Mouse (Mus musculus) frontal cortex, postnatal 14 days (tissue): ENCODE measurements around the gene Aspscr1.

ENCODE experiments used
- DNase-seq, 2 experiments: peaks; one replicate each; pipeline ENCODE4 v3.0.0; 2022; ENCODE audit warnings: low spot score in 2 of 2

Aspscr1 gene

GRCm38 (mm10) chr11:120672687-120673593 is at the start of gene Aspscr1:
Aspscr1 (plus strand) TSS chr11:120672973.
- DNase-seq, result peak; percentile 85 to 92

GRCm38 (mm10) chr11:120623961-120624679 is 48.7 kb upstream of the Aspscr1 start:
- DNase-seq, result peak in 1 of 2 experiments; percentile 55

- DNase-seq, result peak; percentile 70 to 77
Measured at GRCm38 (mm10) chr11:120624680-120625111, 48.1 kb upstream of the Aspscr1 start.

- DNase-seq, result no peak
Measured at GRCm38 (mm10) chr11:120625152-120625775, 47.5 kb upstream of the Aspscr1 start, which contains the start of gene Sirt7. Sirt7 (minus strand) TSS chr11:120625240.

GRCm38 (mm10) chr11:120626785-120627467 is 45.8 kb upstream of the Aspscr1 start:
- DNase-seq, result no peak

GRCm38 (mm10) chr11:120627468-120628300 is 45.1 kb upstream of the Aspscr1 start:
- no peak for DNase-seq

- DNase-seq, result no peak
Measured at GRCm38 (mm10) chr11:120628601-120629340, 44.0 kb upstream of the Aspscr1 start.

- no peak for DNase-seq
Measured at GRCm38 (mm10) chr11:120629341-120629730, 43.4 kb upstream of the Aspscr1 start.

GRCm38 (mm10) chr11:120629911-120630310 is 42.9 kb upstream of the Aspscr1 start:
- no peak for DNase-seq

GRCm38 (mm10) chr11:120630401-120630871 is 42.3 kb upstream of the Aspscr1 start:
- DNase-seq, result no peak

GRCm38 (mm10) chr11:120630881-120631725 is 41.7 kb upstream of the Aspscr1 start:
- DNase-seq, result no peak

- no peak for DNase-seq
Measured at GRCm38 (mm10) chr11:120631726-120632448, 40.9 kb upstream of the Aspscr1 start.

- DNase-seq, result peak in 1 of 2 experiments; percentile 60
Measured at GRCm38 (mm10) chr11:120632559-120633519, 39.9 kb upstream of the Aspscr1 start.

- peak; percentile 86 to 89 for DNase-seq
Measured at GRCm38 (mm10) chr11:120633520-120634343, 39.0 kb upstream of the Aspscr1 start, which contains the start of gene Mafg. Mafg (minus strand) TSS chr11:120633600.

- no peak for DNase-seq
Measured at GRCm38 (mm10) chr11:120634810-120635209, 38.0 kb upstream of the Aspscr1 start.

- DNase-seq, result no peak
Measured at GRCm38 (mm10) chr11:120641255-120641654, 31.5 kb upstream of the Aspscr1 start.
